Mouse (Mus musculus) retina, postnatal 1 day (tissue): ENCODE data around the gene Gm12355.
A peak's percentile ranks its signal among the peaks of the same experiment; 100 is the strongest.
"Not testable (repeated sequence)": the region's sequence is repeated elsewhere in the genome, so short reads cannot be mapped to it uniquely, and the experiment has no call there.

Experiments
- DNase-seq: peaks from one replicate; pipeline ENCODE4 v3.0.0-alpha.2; 2012

Gene Gm12355

GRCm38 (mm10) chr11:98625611-98626410 lies at the start of gene Gm12355, which contains the start of gene Gsdma3:
Gene Gm12355 (minus strand): TSS chr11:98625661.
Gene Gsdma3 (plus strand): TSS chr11:98626360.
- DNase-seq: no peak

GRCm38 (mm10) chr11:98673136-98673535 lies 47.7 kb upstream of the Gm12355 start:
- DNase-seq: peak; percentile 85

- no peak for DNase-seq
Observed at GRCm38 (mm10) chr11:98672482-98672881, 47.0 kb upstream of the Gm12355 start.

- DNase-seq: peak; percentile 18
Observed at GRCm38 (mm10) chr11:98671857-98672256, 46.4 kb upstream of the Gm12355 start.

- DNase-seq: no peak
Observed at GRCm38 (mm10) chr11:98671284-98671815, 45.9 kb upstream of the Gm12355 start.

GRCm38 (mm10) chr11:98668984-98669383 lies 43.5 kb upstream of the Gm12355 start:
- DNase-seq: no peak

- peak; percentile 15 for DNase-seq
Observed at GRCm38 (mm10) chr11:98664091-98664490, 38.6 kb upstream of the Gm12355 start, which contains the start of gene Gsdma. Gene Gsdma (plus strand): TSS chr11:98664351.

- peak; percentile 85 for DNase-seq
Observed at GRCm38 (mm10) chr11:98660517-98660916, 35.1 kb upstream of the Gm12355 start.

GRCm38 (mm10) chr11:98655076-98655475 lies 29.6 kb upstream of the Gm12355 start:
- DNase-seq: peak; percentile 79

GRCm38 (mm10) chr11:98646459-98646858 lies 21.0 kb upstream of the Gm12355 start, which contains the start of gene Gsdma2:
Gene Gsdma2 (plus strand): TSS chr11:98646759.
- no peak for DNase-seq

- no peak for DNase-seq
Observed at GRCm38 (mm10) chr11:98645946-98646345, 20.5 kb upstream of the Gm12355 start.

GRCm38 (mm10) chr11:98644757-98645156 lies 19.3 kb upstream of the Gm12355 start:
- no peak for DNase-seq

- DNase-seq: no peak
Observed at GRCm38 (mm10) chr11:98640091-98640490, 14.6 kb upstream of the Gm12355 start.

GRCm38 (mm10) chr11:98637501-98637900 lies 12.0 kb upstream of the Gm12355 start:
- no peak for DNase-seq

GRCm38 (mm10) chr11:98635312-98635970 lies 10.0 kb upstream of the Gm12355 start:
- peak; percentile 68 for DNase-seq

GRCm38 (mm10) chr11:98630646-98631045 lies 5.2 kb upstream of the Gm12355 start:
- no peak for DNase-seq

- no peak for DNase-seq
Observed at GRCm38 (mm10) chr11:98628706-98629105, 3.2 kb upstream of the Gm12355 start.

GRCm38 (mm10) chr11:98624381-98624780 lies 1.1 kb downstream of the Gm12355 start:
- not testable (repeated sequence) for DNase-seq

GRCm38 (mm10) chr11:98623981-98624380 lies 1.5 kb downstream of the Gm12355 start:
- DNase-seq: not testable (repeated sequence)

GRCm38 (mm10) chr11:98620791-98621190 lies 4.7 kb downstream of the Gm12355 start:
- no peak for DNase-seq

- peak; percentile 80 for DNase-seq
Observed at GRCm38 (mm10) chr11:98606763-98607162, 18.7 kb downstream of the Gm12355 start.

GRCm38 (mm10) chr11:98604911-98605310 lies 20.6 kb downstream of the Gm12355 start:
- not testable (repeated sequence) for DNase-seq

GRCm38 (mm10) chr11:98603953-98604352 lies 21.5 kb downstream of the Gm12355 start:
- no peak for DNase-seq
